Mouse (Mus musculus): ENCODE results near the gene F2rl1.
A peak's percentile ranks its signal among the peaks of the same experiment; 100 is the strongest.

DNA sequence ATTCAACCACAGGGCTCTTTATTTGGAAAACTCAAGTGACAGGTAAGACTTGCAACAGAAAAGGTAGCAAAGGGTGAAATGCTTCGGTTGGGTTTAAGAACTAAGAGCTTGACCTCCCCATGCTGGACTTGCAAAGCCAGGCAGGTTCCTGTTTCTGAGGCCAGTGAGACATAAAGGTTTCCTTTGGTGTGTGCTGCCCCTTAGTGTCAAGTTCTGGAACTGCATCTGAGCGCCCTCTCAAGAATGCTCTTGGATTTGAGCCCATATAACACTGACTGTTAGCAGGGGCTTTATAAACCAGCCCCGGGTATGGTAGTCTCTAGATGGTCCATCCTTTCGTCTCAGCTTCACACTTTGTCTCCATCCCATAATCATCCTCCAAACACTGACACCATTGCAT, 43.6 kb downstream of the F2rl1 start:
- TF ChIP-seq CTCF (conservative IDR thresholded peaks at IDR 0.05; ENCODE audit: insufficient read depth, insufficient read length, low read depth, low read length) (peak; percentile 91), POLR2A (IDR thresholded peaks at IDR 0.05; ENCODE audit: low read depth, low read length) (no peak)

Measured in kidney, adult 2 months (tissue).